Mouse (Mus musculus) stomach, embryonic 14.5 days (tissue): ENCODE data around the gene Ap4m1. TPM values are rescaled to one million over a fixed set of nuclear protein-coding genes. Genes with fewer than 3 reads are reported as not detected.

Experiments
- ATAC-seq: fragments of 200-750 bp; cut with Nextera tagmentation; 2 replicates; pipeline ENCODE4 v1.8.0; 2017; ENCODE audit warnings: low read depth, moderate TSS enrichment; ENCODE audit not compliant: insufficient number of reproducible peaks, insufficient read depth, low FRiP score
- H3K27ac ChIP-seq: fragments of 300-500 bp; sonication (generic); 2 replicates; pipeline ENCODE4 v1.5.1; 2014; ENCODE audit warnings: mild to moderate bottlenecking, low read length, moderate library complexity, mixed read lengths
- H3K27me3 ChIP-seq: fragments of 300-500 bp; sonication (generic); 2 replicates; pipeline ENCODE4 v1.6.1; 2014; ENCODE audit warnings: low read length, control low read depth, mixed read lengths; ENCODE audit not compliant: control insufficient read depth, insufficient read depth
- H3K36me3 ChIP-seq: fragments of 300-500 bp; sonication (generic); 2 replicates; pipeline ENCODE4 v1.6.1; 2014; ENCODE audit warnings: mild to moderate bottlenecking, control low read depth, low read length, moderate library complexity, mixed read lengths; ENCODE audit not compliant: control insufficient read depth, insufficient read depth
- H3K4me1 ChIP-seq: fragments of 300-500 bp; sonication (generic); 2 replicates; pipeline ENCODE4 v1.6.1; 2014; ENCODE audit warnings: low read length, control low read depth, mixed read lengths; ENCODE audit not compliant: control insufficient read depth, insufficient read depth
- H3K4me2 ChIP-seq: fragments of 300-500 bp; sonication (generic); replicated peaks from 2 replicates; pipeline ENCODE4 v1.6.1; 2014; ENCODE audit warnings: low read depth, low read length, control low read depth
- H3K4me3 ChIP-seq: fragments of 300-500 bp; sonication (generic); 2 replicates; pipeline ENCODE4 v1.5.1; 2014; ENCODE audit warnings: low read depth, low read length, control low read depth
- H3K9ac ChIP-seq: fragments of 300-500 bp; sonication (generic); replicated peaks from 2 replicates; pipeline ENCODE4 v1.6.1; 2014; ENCODE audit warnings: low read depth, mild to moderate bottlenecking, control low read depth, low read length, moderate library complexity, mixed read lengths
- H3K9me3 ChIP-seq: fragments of 300-500 bp; sonication (generic); 2 replicates; pipeline ENCODE4 v1.6.1; 2016; ENCODE audit warnings: low read depth, low read length, control low read depth; ENCODE audit not compliant: control insufficient read depth
- WGBS: fragments of 180-500 bp; shearing (Covaris S2); extraction: QIAGEN DNeasy Blood & Tissue Kit; methylation state at CpG from one replicate; pipeline ENCODE4 v1.1.7; 2014; 5-methylcytosine and 5-hydroxymethylcytosine counted together
- polyA plus RNA-seq: library from polyadenylated mRNA; unstranded; fragments of >200 nt; fragmentation: Nextera tagmentation; extraction: Ambion mirVana; gene quantifications from 2 replicates; pipeline ENCODE4 v1.2.1, GENCODE M21; 2014

Ap4m1 gene
- polyA plus RNA-seq, 1 experiment from 2014 or later, result 22.5 TPM

- peak; percentile 94 for ATAC-seq
- peaks cover 7% of the 10 kb centered on the region; the same call in 1 of the 2 replicates for H3K4me1 ChIP-seq
- H3K27me3 ChIP-seq, result no peaks in the 10 kb centered on the region
- peak within 1 kb of the TSS; percentile 86 for H3K4me3 ChIP-seq
- H3K9me3 ChIP-seq, result no peaks in the 10 kb centered on the region
- H3K4me2 ChIP-seq, result peak within 1 kb of the TSS; percentile 70
- under 1% methylated on average over 42 of the region's 42 CpGs for WGBS
- H3K9ac ChIP-seq, result peak within 1 kb of the TSS; percentile 87
- H3K27ac ChIP-seq, result peak within 1 kb of the TSS; percentile 74; the same call in 1 of the 2 replicates
- H3K36me3 ChIP-seq, result peaks cover 37% of the 10 kb centered on the region
Measured at GRCm38 (mm10) chr5:138160842-138161665, 10.7 kb upstream of the Ap4m1 start, which contains the start of gene Cops6. Gene Cops6 (plus strand): TSS chr5:138161071.

- H3K9ac ChIP-seq, result no peak overlapping the region
- H3K27ac ChIP-seq, result no peak overlapping the region
- no peak overlapping the region for H3K4me2 ChIP-seq
- peaks cover 57% of the 10 kb centered on the region for H3K36me3 ChIP-seq
- ATAC-seq, result no peak
- peaks cover 7% of the 10 kb centered on the region; the same call in 1 of the 2 replicates for H3K4me1 ChIP-seq
- no peak overlapping the region for H3K4me3 ChIP-seq
- H3K27me3 ChIP-seq, result no peaks in the 10 kb centered on the region
- no peaks in the 10 kb centered on the region for H3K9me3 ChIP-seq
- 59% methylated on average over 6 of the region's 6 CpGs for WGBS
Measured at GRCm38 (mm10) chr5:138163046-138163445, 8.8 kb upstream of the Ap4m1 start.

GRCm38 (mm10) chr5:138163610-138164009 is 8.2 kb upstream of the Ap4m1 start:
- Histone ChIP-seq H3K9ac (no peak overlapping the region), H3K4me3 (no peak overlapping the region), H3K27me3 (no peaks in the 10 kb centered on the region), H3K4me1 (peaks cover 7% of the 10 kb centered on the region; the same call in 1 of the 2 replicates), H3K4me2 (no peak overlapping the region), H3K9me3 (no peaks in the 10 kb centered on the region), H3K36me3 (peaks cover 62% of the 10 kb centered on the region), H3K27ac (no peak overlapping the region)
- no peak for ATAC-seq
- WGBS, result 65% methylated on average over 10 of the region's 10 CpGs

GRCm38 (mm10) chr5:138165594-138165993 is 6.2 kb upstream of the Ap4m1 start:
- Histone ChIP-seq H3K9me3 (no peaks in the 10 kb centered on the region), H3K27me3 (no peaks in the 10 kb centered on the region), H3K36me3 (peaks cover 76% of the 10 kb centered on the region), H3K4me2 (no peak overlapping the region), H3K27ac (no peak overlapping the region), H3K4me1 (peaks cover 11% of the 10 kb centered on the region), H3K9ac (no peak overlapping the region), H3K4me3 (no peak overlapping the region)
- 80% methylated on average over 8 of the region's 8 CpGs for WGBS
- no peak for ATAC-seq

- Histone ChIP-seq H3K9ac (peak overlapping the region; percentile 65), H3K4me3 (peak overlapping the region; percentile 60), H3K9me3 (no peaks in the 10 kb centered on the region), H3K4me1 (peaks cover 12% of the 10 kb centered on the region), H3K27me3 (no peaks in the 10 kb centered on the region), H3K4me2 (peak overlapping the region; percentile 62), H3K36me3 (peaks cover 58% of the 10 kb centered on the region), H3K27ac (peak overlapping the region; percentile 95)
- ATAC-seq, result peak; percentile 87
- under 1% methylated on average over 47 of the region's 47 CpGs for WGBS
Measured at GRCm38 (mm10) chr5:138170936-138171561, 753 bp upstream of the Ap4m1 start.

GRCm38 (mm10) chr5:138173217-138173616 is 1.4 kb downstream of the Ap4m1 start:
- Histone ChIP-seq H3K4me3 (no peak overlapping the region), H3K27ac (no peak overlapping the region), H3K9ac (no peak overlapping the region), H3K4me1 (peaks cover 12% of the 10 kb centered on the region), H3K4me2 (peak overlapping the region; percentile 59), H3K36me3 (peaks cover 57% of the 10 kb centered on the region), H3K27me3 (no peaks in the 10 kb centered on the region), H3K9me3 (no peaks in the 10 kb centered on the region)
- no peak for ATAC-seq
- WGBS, result 78% methylated on average over 3 of the region's 3 CpGs

GRCm38 (mm10) chr5:138186950-138187638 is 15.3 kb downstream of the Ap4m1 start, which contains the start of the genes Taf6 and Cnpy4:
Gene Taf6 (minus strand): TSS chr5:138187451.
Gene Cnpy4 (plus strand): TSS chr5:138187485.
- peak within 1 kb of the TSS; percentile 76 for H3K27ac ChIP-seq

More at GRCm38 (mm10) chr5:138186950-138187638, 15.3 kb downstream of the Ap4m1 start, which contains the start of the genes Taf6 and Cnpy4:
- H3K36me3 ChIP-seq, result peaks cover 16% of the 10 kb centered on the region
- H3K27me3 ChIP-seq, result no peaks in the 10 kb centered on the region
- peak within 1 kb of the TSS; percentile 70 for H3K4me3 ChIP-seq
- peak within 1 kb of the TSS; percentile 72 for H3K4me2 ChIP-seq
- under 1% methylated on average over 31 of the region's 31 CpGs for WGBS
- ATAC-seq, result peak; percentile 84
- no peaks in the 10 kb centered on the region for H3K9me3 ChIP-seq
- peaks cover 8% of the 10 kb centered on the region; the same call in 1 of the 2 replicates for H3K4me1 ChIP-seq
- H3K9ac ChIP-seq, result peak within 1 kb of the TSS; percentile 75
